Mouse (Mus musculus) G1E (cell line): ENCODE measurements around the gene Prkca.

ENCODE experiments used
- CTCF ChIP-seq: IDR thresholded peaks from 2 replicates; pipeline ENCODE4 v1.5.1; 2012; ENCODE audit warnings: low read depth, low read length, inconsistent platforms, mixed read lengths
- GATA1 ChIP-seq: IDR thresholded peaks from 2 replicates; pipeline ENCODE4 v1.6.1; 2012; ENCODE audit warnings: borderline replicate concordance, low read length, inconsistent platforms, mixed read lengths
- POLR2AphosphoS5 ChIP-seq: IDR thresholded peaks from 2 replicates; pipeline ENCODE4 v1.6.1; 2012; ENCODE audit warnings: low read depth, low read length, inconsistent platforms; ENCODE audit not compliant: insufficient replicate concordance
- TAL1 ChIP-seq: conservative IDR thresholded peaks from 2 replicates; pipeline ENCODE4 v1.6.1; 2012; ENCODE audit warnings: low read depth, low read length, inconsistent platforms, mixed read lengths

GRCm38 (mm10) chr11:108246267-108246702 is 97.4 kb downstream of the Prkca start:
- TF ChIP-seq GATA1 (no peak), CTCF (no peak), POLR2AphosphoS5 (no peak), TAL1 (peak; percentile 71)
